Mouse (Mus musculus): Measurements from ENCODE around the gene Fbxl22. TPM values are rescaled to one million over a fixed set of nuclear protein-coding genes. Genes with fewer than 3 reads are reported as not detected.

The Fbxl22 gene
- total RNA-seq (2022) = under 1 TPM; 0.52 to 0.84 (median 0.65) TPM

DNA sequence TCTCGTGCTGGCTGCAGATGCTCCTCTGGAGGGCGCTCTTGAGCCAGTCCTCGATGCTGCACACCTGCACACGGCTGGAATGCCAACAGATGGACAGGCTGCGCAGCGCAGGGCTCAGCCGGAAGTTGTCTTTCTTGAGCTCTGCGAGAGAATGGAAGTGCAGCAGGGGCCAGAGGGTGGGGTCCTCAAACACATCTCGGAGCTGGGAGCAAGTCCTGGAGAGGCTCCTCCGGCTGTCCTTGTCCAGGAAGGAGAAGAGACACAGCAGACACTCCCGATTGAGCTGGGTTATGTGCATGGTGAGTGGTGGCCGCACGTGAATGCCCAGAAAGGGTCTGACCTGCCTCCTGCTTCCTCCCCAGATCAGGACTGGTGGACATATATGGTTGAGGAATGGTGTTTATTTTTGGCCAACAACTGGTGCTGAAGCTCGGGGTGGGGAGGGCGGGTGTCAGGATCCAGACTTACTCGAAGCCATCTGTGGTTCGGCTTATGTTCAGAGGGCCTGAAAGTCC lies at the start of gene Fbxl22:
Fbxl22 (minus strand) TSS at position 338 of the 515 bp plus-strand sequence.
- DNase-seq = no peak

- DNase-seq = no peak
Observed at GRCm38 (mm10) chr9:66562215-66562614, 47.8 kb upstream of the Fbxl22 start.

DNA sequence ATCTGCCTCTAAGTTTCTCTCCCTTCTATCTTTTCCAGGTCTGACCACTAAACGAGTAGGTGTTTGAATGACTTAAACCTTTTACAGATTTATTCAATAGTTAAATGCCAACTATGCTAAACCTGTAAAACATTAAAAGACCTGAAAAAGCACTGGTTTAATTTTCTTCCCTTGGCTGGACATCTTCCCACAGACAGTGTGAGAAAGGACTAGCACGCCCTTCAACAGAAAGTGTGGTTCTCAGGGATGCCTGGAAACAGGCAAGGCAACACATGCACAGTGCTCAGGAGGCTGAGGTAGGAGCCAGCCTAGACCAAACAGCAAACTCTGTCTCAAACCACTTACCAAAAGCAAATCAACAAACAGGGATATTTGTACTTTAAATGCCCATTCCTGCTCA lies 47.1 kb upstream of the Fbxl22 start:
- DNase-seq = no peak

DNA sequence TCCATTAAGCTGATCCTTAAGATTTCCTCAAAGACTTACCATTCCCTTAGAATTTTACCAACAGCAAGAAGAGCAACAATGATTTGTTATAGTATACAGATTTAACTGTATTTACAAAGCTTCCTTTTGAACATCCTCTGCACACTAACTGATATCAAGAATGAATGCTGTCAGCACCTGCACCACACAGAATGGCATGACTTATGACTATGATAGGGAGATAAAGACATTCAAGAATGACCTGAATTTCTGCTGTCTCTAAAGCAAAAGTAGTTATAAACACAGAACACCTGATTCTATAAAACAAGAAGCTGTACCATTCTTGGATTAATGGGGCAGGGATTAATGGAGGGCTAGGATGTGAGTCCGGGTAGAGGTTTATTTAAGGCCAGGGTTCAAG lies 46.3 kb upstream of the Fbxl22 start:
- no peak for DNase-seq

GRCm38 (mm10) chr9:66560295-66560694 lies 45.9 kb upstream of the Fbxl22 start:
- DNase-seq = no peak

DNA sequence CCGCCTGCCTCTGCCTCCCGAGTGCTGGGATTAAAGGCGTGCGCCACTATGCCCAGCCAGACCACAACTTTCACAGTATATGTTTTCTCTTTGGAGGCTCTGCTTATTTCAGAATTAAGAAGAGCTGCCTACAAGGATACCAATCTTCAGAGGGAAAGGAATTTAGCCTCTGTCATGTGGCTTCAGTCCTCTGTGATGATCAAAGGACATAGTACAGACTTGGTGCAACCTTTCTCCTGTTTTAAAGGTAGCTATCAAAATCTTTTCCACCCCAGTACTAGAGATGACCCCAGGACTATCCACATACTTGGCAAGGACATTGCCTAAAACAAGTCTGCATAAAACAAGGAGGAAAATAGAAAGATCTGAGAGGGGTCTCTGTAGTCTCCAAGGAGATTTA lies 44.6 kb upstream of the Fbxl22 start:
- no peak for DNase-seq

- DNase-seq = no peak
Observed at GRCm38 (mm10) chr9:66542785-66543184, 28.4 kb upstream of the Fbxl22 start.

DNA sequence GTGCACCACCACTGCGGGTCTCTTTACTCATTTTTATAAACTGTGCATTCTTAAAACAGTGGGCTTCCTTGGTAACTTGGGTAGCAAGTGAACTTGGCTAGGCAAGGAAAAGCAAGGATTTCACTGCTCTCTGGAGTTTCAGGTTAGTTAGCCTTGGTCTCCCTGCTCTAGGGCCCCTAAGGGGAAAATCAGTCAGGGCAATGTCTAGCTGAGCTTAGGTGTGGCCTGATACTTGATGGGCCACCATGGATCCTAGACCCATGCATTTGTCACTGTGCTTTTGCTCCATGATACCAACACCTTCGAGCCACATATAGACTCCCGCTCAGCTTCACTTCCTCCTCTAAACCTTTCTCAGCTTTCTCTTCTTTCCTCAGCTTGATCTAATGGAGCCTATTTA lies 7.2 kb upstream of the Fbxl22 start:
- no peak for DNase-seq

- DNase-seq = no peak
Observed at GRCm38 (mm10) chr9:66520299-66520698, 5.9 kb upstream of the Fbxl22 start.

GRCm38 (mm10) chr9:66518901-66519300 lies 4.5 kb upstream of the Fbxl22 start:
- DNase-seq = no peak

DNA sequence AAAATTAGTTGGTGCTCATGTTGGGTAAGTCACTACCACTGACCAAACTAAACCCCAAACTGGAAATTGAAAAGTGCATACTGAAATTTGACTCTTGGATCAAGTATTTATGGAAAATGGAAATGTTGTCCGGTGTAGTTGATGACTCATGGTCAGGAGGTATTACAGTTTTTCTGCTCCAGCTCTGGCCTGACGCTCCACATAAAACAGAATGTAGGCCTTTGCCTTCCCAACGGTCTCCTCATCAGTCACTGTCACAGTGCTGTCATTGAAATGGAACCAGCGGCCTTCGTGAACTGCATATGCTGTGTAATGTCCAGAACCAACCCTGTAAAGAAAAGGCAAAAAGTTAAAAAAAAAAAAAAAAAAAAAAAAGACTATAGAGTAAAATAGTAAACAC lies 3.9 kb upstream of the Fbxl22 start:
- DNase-seq = peak; percentile 57

- DNase-seq = no peak
Observed at GRCm38 (mm10) chr9:66517746-66518145, 3.4 kb upstream of the Fbxl22 start.

DNA sequence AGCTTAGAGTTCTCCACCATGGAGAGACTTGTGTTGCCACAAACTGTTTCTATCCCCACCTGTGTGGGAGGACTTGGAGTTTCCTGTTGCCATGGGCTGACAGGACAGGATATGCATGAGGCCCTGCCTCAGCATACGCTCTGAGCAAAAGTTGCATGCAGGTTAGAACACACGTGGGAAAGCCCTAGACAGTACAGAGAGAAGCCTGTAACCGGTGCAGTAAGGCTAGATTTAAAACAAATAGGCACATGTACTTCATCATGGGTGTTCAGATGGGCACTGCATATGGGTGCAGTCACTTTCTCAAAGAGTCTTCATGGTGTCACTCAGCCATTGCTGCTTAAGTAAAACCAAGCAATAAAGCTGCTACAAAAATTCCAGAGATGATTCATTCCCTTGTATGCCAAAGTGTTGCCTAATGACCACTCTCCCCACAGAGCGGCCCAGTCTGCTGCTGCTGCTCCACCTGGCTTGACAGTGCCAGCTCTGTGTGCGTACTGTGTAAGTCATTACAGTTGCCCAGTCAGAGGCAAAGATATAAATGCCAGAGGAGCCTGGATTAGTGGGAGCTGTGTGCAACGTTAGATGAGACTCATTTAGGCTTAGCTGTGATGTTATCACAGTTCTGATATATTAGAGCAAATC lies 2.0 kb upstream of the Fbxl22 start:
- DNase-seq = peak; percentile 43

GRCm38 (mm10) chr9:66515680-66516210 lies 1.4 kb upstream of the Fbxl22 start:
- no peak for DNase-seq

GRCm38 (mm10) chr9:66515115-66515514 lies 722 bp upstream of the Fbxl22 start:
- DNase-seq = no peak

DNA sequence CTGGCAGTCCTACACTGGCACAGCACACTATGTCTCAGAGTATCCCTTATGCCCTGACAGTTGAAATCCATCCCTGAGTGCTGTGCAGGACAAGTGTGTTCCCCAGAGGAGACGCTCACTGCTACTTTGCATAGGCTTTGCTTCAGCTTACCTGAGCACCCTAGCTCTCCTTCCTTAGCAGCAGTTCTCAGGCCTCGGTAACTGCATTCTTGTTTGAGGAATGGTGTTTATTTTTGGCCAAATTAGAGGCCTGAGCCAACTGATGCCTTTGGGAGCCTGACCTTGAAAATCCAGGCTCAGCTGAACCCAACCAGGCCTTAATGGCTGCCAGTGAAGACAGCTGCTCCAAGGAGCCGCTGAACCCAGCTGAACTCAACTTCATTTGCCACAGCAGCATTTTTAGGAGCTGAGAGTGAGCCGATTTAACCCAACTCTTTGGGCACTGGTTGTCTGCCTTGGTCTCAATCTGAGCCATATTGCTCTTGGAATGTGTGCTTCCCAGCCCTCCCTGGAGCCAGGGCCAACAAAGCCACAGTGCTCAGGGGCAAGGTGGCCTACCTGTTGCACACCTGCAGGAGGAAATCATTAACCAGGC lies 635 bp downstream of the Fbxl22 start:
- DNase-seq = no peak

GRCm38 (mm10) chr9:66513150-66513549 lies 1.2 kb downstream of the Fbxl22 start:
- DNase-seq = no peak

DNA sequence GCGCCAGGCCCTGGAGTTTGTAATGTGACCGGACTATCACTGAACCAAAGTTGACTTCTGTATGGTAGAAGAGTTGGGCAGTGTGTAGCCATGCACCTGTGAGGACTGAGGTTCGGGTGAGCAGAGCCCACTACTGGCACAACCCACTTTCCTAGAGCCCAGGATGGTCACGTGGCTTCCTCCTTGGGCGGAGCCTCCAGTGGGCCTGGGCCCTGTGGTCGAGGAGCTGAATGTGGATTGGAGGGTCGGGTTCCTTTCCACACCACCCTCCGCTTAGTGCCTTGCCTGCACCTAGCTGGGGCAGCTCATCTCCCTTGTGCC lies 2.1 kb downstream of the Fbxl22 start:
- DNase-seq = peak; percentile 86

DNA sequence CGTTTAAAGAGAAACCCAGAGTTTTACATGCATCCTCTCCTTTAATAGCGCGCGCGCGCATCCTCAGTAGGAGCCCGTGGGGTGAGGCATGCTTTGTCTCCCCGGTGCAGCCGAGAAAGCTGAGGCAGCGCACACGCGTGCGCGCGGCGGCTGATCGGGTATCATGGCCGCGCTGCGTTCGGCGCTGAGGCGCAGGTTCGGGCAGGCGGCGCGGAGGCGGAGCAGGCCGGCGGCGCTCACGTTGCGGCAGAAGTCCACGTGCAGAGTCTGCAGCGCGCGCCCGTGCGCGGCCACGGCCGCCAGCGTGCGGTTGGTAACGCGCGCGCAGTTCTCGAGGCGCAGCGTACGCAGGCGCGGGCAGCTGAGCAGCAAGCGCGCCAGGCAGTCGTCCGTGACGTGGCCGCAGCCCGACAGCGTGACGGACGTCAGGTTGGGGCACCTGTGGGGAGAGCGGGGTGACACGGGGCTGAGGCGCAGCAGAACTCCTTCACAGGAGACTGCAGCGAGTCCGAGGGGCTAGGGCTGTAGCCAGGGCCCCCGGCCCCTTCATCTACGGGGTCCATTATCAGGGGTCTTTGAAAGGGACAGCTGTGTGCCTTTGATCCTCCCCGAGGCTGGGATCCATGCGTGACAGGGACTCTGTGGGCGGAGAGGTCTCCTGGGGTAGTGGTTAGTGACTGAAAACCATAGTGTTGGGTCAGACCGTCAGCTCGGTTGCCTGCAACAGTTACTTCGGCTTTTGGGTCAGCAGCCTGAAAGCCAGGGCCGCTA lies 2.6 kb downstream of the Fbxl22 start:
- peak; percentile 94 for DNase-seq

DNA sequence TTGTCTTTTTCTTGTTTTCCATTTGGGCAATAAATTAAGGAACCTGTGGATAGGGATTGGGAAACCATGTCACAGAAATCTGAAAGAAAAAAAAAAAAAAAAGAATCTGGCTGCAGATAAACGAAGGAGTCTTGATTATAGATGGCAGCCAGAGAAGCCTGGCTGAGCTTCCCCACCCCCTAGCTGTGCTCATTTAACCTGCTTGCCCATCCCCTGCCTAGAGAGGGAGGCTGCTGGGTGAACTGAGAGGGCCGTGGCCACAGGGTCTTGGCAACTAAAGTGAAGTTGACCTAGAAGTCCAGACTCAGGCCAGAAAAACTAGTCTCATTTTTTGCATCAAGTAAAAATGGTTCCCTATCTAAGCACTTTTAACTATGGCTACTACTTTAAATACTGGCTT lies 3.4 kb downstream of the Fbxl22 start:
- no peak for DNase-seq

- no peak for DNase-seq
Observed at GRCm38 (mm10) chr9:66510351-66510841, 4.0 kb downstream of the Fbxl22 start.

DNA sequence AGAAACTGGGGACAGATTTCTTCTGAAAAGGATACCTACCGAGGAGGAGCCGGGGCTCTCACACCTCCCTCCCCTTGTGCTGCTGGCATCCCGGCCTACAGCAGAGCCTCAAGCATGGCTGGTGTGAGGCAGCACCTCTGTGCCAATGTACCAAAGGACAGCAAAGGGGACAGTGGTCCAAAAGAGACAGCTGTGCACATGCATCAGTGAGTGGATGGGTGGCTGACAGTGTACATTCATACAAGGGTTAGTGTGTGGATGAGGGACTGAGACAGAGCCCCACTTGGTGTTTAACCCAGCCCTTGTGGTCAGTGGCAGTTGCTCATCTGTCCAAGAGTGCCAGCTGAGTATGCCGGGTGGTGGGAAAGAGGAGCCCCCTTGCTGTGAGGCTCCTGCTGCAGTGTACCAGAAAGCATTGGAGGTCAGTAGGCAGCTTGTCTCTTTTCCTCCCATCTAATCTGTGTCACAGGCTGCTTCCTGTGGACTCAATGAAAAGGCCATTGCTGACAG lies 5.4 kb downstream of the Fbxl22 start:
- no peak for DNase-seq

DNA sequence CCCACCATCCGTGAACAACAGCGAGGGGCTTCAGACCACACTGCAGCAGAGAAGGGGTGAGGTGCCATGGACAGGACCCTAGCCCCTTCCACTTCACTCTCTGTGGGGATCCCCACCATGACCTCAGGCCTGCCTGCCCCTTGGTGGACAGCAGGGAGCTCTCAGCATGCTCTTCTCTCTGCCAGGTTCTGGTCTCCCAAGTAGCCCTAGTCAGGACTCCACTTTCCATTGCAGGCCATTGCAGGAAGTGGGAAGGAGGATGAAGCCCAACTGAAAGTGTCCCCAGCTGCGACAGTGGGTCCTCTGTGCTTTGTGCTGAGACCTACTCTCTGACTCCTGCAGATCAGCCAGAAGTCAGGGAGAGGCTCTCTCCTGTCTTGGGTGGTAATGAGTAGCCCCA lies 6.7 kb downstream of the Fbxl22 start:
- DNase-seq = no peak
